Mouse (Mus musculus): ENCODE data around the gene Olfr70.

The Olfr70 gene

DNA sequence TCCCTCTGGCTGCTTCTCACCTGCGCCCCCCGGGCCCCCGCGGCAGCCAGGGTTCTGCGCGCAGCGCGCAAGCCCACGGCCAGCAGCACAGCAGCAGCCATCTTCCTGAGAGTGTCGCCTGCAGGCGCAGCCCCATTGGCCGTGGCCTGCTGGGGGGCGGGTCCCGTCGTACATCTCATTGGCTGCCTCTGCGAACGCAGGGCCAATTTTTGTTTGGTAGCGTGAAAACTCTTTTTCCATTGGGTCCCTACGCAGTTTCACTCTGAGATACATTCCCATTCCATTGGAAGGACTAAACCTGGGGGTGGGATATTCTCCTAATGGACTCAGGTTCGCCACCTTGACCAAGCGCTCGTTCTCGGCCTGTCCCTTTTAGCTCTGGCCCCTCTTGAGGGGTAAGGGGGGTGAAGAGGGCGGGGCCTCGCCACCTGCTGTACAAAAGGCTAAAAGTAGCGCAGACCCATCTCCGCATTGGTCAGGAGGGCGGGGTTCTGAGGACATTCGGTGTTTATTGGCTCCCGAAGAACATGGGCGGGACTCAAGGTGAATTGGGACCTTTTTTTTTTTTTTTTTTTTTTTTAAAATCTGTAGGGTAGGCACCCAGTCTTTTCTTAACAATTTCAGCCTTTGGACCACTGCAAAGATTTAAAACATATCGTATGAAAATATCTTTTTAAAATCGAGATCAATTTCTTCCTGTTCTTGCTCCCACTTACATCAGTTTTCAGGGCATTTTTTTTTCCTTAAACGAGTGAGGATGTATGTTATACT is 44.1 kb downstream of the Olfr70 start, which contains the start of gene Hint2:
Hint2 (minus strand) TSS at position 128 of the 771 bp plus-strand sequence.
- DNase-seq (ENCODE audit: extremely low spot score, low spot score): peak; percentile 93

DNA sequence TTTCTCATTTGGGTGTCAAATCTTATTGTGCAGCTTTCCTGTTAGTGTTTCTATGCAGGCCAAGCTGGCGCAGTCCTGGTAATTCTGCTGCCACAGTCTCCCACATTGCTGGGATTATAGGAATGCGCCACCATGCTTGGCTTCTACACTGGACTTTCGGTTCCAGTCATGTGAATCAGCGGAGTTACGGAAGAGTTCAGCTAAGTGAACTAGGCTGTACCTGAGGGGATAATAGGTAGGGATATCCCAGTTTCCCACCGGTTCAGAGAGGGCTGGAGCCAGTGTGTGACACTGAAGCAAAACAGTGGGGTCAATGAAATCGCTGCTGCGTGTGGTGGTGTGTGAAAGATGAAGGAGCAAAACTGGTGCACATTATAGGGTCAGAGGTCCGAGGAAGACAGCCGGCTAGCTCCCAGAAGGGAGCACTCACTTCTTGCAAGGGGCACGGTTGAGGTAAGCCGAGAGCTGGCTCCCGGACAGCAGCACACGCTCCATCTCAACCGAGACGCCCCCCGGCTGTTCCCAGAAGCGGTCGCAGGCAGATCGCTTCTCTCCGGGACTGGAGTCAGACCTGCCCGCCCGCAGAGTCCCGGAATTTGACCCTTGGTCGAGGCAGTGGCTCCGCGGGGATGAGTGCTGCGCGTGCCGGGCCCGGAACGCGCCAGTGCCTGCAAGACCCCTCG is 44.8 kb downstream of the Olfr70 start:
- DNase-seq (ENCODE audit: extremely low spot score, low spot score): no peak

DNA sequence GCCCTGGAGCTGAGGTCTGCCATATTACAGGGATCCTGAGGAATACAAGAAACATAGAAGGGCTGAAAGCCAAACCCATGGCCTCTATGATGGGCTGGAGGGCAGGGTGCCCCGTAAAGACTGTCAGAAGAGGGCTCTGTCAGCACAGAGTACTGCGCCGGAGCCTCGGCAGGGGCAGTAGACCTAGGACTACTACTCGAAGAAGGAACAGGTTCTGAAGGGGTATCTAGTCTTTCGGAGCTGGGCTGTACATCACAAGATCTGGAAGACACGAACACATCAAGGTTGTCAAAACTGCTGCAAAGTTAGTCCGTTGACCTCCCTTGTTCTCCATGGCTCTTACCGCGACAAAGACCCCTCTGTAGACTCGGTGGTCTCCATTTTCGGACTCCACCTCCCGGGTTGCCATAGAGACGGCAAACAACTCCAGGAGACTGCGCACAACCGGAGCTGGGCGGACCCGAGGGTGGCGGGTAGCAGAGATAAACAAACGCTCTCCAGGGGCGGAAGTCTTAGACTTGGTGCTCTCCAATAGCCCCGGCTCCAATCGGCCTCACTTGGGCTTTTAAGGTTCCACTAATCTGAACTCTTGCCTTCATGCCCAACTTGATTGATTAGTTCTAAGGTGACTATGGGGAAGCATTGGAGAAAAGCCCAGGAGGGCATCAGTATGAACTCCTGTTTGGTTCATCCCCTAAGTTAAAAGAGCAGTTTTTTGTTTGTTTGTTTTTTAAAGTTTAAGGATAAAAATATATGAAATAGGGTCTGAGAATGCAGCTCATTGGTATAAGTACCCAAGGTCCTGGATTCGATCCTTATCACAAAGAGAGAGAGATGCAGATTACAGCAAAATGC is 47.2 kb downstream of the Olfr70 start, which contains the start of gene Spag8:
Spag8 (minus strand) TSS at position 434 of the 855 bp plus-strand sequence.
- peak; percentile 58 for DNase-seq (ENCODE audit: extremely low spot score, low spot score)

DNA sequence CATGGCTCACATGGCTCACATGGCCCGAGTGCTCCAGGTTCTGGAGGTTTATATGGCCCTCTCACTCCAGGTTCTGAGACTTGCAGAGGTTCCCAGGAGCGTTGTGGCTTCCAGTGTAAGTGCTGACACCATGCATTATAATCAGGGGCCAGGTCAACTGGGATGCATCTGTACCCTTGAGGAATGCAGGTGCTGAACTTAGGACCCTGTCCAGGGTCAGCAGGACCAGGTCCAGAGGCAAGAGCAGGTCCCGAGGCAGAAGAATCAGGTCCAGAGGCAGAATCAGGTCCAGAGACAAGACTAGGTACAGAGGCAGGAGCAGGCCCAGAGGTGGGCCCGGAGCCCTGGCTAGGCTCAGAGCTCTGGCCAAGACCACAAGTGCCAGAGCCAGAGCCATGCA is 47.9 kb downstream of the Olfr70 start:
- DNase-seq (ENCODE audit: extremely low spot score, low spot score): no peak

- no peak for DNase-seq (ENCODE audit: extremely low spot score, low spot score)
These were observed 50.8 kb downstream of the Olfr70 start for GRCm38 (mm10) chr4:43649783-43650182.

All from neural tube, embryonic 10.5 days (tissue).